Mouse (Mus musculus) kidney, postnatal 36 days (tissue): ENCODE measurements around the gene Rprml.
A peak's percentile ranks its signal among the peaks of the same experiment; 100 is the strongest.

Source experiments
- DNase-seq, 2 experiments: peaks; one replicate each; pipeline ENCODE4 v3.0.0; 2021 to 2022; ENCODE audit warnings: mixed read lengths in 2 of 2

Gene Rprml

GRCm38 (mm10) chr11:103666181-103666906 lies 17.0 kb downstream of the Rprml start:
- no peak for DNase-seq

GRCm38 (mm10) chr11:103666907-103667426 lies 17.6 kb downstream of the Rprml start:
- no peak for DNase-seq

- peak; percentile 59 to 73 for DNase-seq
These were observed 26.2 kb downstream of the Rprml start for GRCm38 (mm10) chr11:103675556-103675955.

GRCm38 (mm10) chr11:103677042-103677441 lies 27.7 kb downstream of the Rprml start:
- DNase-seq, result peak; percentile 77 to 85

- DNase-seq, result no peak
These were observed 34.4 kb downstream of the Rprml start for GRCm38 (mm10) chr11:103683667-103684334.

- peak in 1 of 2 experiments; percentile 21 for DNase-seq
These were observed 35.9 kb downstream of the Rprml start for GRCm38 (mm10) chr11:103685261-103685736.

GRCm38 (mm10) chr11:103686706-103687105 lies 37.3 kb downstream of the Rprml start:
- no peak for DNase-seq

- no peak for DNase-seq
These were observed 39.1 kb downstream of the Rprml start for GRCm38 (mm10) chr11:103688271-103688979.

GRCm38 (mm10) chr11:103688980-103689378 lies 39.6 kb downstream of the Rprml start:
- DNase-seq, result peak in 1 of 2 experiments; percentile 34

GRCm38 (mm10) chr11:103691036-103691435 lies 41.7 kb downstream of the Rprml start:
- DNase-seq, result no peak

- peak in 1 of 2 experiments; percentile 35 for DNase-seq
These were observed 43.9 kb downstream of the Rprml start for GRCm38 (mm10) chr11:103693241-103693640.

- peak in 1 of 2 experiments; percentile 59 for DNase-seq
These were observed 47.6 kb downstream of the Rprml start for GRCm38 (mm10) chr11:103696851-103697564.

- peak; percentile 94 for DNase-seq
These were observed 48.3 kb downstream of the Rprml start, which contains the start of gene Gosr2 for GRCm38 (mm10) chr11:103697565-103698176. Gosr2 (minus strand) TSS chr11:103697898.

GRCm38 (mm10) chr11:103698226-103698625 lies 48.9 kb downstream of the Rprml start:
- DNase-seq, result peak; percentile 13 to 65
